Mouse (Mus musculus) embryonic fibroblast, embryonic 13.5 days (primary cell): ENCODE data around the gene Mrpl18.

Experiments
- CTCF ChIP-seq: IDR thresholded peaks from 2 replicates; pipeline ENCODE4 v1.5.1; 2011; ENCODE audit warnings: mild to moderate bottlenecking, control low read depth, low read length, moderate library complexity, borderline replicate concordance; ENCODE audit not compliant: insufficient read depth
- POLR2A ChIP-seq: IDR thresholded peaks from 2 replicates; pipeline ENCODE4 v1.6.1; 2011; ENCODE audit warnings: low read depth, mild to moderate bottlenecking, control low read depth, low read length, moderate library complexity

DNA sequence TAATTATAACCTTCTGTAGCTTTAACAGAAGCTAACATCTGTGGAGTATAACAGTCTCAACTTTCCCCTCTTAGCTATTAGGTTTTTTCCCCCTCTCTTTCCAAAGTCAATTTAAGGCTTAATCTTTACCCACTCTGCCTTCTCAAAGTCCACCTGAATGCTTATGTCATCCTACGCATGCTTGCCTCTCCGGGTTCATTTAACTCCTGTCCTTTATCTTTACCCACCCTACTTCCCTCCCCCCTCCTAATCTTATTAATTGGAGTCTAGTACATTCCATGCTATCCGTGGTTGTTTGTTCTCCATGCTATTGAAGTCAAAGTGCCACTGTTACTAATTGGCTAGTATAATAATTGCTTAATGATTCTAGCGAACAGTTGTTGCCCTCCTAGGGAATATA, 19.6 kb upstream of the Mrpl18 start:
- TF ChIP-seq CTCF (no peak), POLR2A (no peak)
